Mouse (Mus musculus): ENCODE measurements around the gene Rpl27. TPM values are rescaled to one million over a fixed set of nuclear protein-coding genes. Genes with fewer than 3 reads are reported as not detected.
"Not testable (repeated sequence)": the region's sequence is repeated elsewhere in the genome, so short reads cannot be mapped to it uniquely, and the experiment has no call there.

Rpl27 gene
- total RNA-seq (2021), result 74.2 and 91.6 TPM in 2 replicates
- long read RNA-seq, transcript Rpl27-201 (5 exons, 614 nt), result major isoform, 63 of 88 reads
- long read RNA-seq, transcript Rpl27-202 (4 exons, 732 nt), result minor isoform, 15 of 88 reads
- long read RNA-seq, partial matches to known transcripts, result 2 of 88 reads
- long read RNA-seq, other reads (novel, unspliced or antisense), result 5 of 88 reads

DNA sequence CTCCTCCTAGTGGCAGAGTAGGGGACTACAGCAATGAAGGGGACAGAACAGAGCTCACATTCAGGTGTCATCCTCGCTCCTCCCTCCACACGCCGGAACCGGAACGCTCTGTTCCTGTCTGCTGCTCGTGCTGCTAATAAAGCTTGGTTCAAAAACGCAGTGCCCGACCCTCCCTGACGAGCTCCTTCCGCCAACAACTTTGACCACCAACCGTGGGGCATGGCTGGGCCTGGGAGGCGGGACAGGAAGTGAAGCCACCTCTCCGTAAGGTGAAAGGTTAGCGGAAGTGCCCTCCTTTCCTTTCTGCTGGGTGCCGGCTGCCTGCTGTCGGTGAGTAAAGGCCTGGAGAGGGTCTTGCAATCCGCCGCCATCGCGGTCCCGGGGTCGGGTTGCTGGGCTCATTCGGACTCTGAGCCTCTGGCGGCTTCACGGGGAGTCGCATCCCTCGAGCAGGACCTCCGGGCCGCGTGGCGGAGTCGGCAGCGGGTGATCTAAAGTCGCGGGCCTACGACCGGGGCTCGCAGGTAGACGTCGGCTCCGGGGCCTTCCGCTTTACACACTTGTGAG, at the start of gene Rpl27:
Rpl27 (plus strand) TSS at position 172 of the 567 bp plus-strand sequence.
- DNase-seq, result peak; percentile 92

DNA sequence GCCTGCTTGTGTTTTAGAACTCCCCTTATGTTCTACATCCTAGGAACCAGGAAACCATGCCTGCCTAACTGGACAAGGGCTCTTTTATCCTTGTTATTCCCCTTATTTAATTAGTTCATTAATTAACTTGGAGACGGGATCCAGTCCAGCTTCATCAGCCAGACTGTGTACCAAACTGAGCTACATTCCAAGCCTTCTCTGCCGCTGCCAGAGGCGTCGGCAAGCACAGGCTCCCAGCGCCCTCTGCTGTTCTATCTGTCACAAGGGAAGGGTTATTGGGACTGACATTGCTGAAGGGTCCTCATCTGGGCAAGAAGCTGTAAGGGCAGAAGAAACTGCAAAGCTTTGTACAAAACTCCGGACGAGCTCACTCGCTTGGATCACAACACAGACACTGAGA, 47.0 kb upstream of the Rpl27 start:
- DNase-seq, result peak; percentile 73

DNA sequence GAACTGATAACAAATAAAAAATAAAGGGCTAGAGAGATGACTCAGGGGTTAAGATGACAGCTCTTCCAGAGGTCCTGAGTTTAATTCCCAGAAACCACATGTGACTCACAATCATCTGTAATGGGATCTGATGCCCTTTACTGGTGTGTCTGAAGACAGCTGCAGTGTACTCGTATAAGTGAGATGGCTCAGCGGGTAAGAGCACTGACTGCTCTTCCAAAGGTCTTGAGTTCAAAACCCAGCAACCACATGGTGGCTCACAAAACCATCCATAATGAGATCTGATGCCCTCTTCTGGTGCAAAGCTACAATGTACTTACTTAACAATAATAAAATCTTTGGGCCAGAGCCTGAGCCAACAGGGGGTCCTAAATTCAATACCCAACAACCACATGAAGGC, 26.8 kb upstream of the Rpl27 start:
- DNase-seq, result no peak

DNA sequence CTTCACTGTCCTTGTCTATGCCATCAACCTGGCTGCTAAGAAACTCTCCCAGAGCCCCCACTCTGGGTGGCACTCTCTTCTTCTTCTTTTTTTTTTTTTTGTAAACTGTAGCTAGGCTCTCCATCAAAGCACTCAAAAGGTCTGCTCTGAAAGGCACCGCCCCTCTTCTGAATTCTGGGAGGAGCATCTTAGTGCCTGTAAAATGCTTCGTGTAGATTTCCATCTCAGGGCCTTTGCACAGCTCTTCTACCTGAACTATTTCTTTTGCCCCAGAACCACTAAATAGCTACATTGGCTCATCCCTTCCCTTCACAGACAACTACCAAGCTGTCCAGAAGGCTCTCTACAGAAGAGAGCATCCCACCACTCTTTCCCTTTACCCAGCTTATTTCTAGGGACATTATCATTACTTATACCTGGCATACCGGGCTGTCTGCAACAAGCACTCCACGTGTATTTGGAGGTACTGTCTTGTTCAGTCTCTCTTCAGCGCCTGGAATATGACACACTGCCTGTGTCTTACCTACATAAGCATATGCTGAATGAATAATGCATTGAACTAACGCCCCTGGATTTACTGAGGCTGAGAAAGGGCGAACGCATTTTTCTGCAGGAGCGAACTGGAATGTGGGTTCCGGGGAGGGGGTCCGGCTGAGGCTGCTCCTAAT, 25.5 kb upstream of the Rpl27 start:
- DNase-seq, result no peak

DNA sequence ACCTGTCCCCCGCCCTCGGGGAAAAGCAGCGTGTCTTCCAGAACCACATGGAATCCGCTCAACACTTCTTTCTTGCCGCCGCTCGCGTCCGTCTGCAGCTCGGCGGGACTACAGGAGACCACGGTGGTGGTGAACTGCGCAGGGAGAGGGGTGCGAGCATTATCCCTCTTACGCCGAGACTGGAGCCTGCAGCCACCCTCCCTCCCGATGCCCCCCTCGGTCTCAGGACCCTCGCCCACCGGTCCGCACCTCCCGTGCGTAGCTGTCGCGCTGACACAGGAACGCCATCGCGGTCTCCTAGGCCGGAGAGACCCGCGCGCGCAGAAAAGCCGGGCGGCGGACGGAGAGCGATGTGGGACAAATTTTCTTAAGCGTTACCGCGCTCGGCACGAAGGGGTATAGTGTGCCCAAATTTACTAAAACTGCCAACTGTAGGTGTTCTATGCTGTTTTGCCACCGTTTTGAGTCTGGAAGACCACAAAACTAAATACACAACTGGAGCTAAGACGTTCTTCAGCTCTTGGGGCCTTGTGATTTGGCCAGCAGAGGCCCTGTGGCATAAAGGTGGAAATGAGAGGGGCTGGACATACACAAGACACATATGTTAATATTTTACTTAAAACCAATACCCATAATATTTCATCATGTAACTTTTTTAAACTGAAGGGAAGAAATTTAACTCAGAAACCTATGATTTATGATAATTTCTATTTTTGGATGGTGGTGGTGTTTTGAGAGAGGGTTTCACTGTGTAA, 24.8 kb upstream of the Rpl27 start, which contains the start of gene Aarsd1:
Aarsd1 (minus strand) TSS at position 515 of the 755 bp plus-strand sequence.
- peak; percentile 90 for DNase-seq

DNA sequence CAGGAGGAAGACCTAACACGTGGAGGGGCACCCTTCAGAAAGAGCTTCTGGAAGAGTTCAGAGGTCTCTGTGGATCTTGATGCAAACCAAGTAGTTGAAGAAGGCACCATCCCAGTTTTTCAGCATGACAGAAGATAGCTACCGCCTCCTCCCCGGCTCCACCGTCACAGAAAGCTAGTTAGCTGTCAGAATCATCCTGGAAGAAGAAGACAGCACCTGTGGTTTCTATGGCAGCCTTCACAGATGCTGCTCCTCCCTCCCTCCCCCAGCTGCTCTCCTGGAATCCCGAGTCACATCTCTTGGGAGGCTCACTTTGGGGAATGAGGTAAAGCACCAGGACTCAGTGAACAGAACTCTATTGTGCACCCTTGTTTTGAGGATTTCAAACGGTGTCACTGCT, 23.1 kb upstream of the Rpl27 start:
- no peak for DNase-seq

DNA sequence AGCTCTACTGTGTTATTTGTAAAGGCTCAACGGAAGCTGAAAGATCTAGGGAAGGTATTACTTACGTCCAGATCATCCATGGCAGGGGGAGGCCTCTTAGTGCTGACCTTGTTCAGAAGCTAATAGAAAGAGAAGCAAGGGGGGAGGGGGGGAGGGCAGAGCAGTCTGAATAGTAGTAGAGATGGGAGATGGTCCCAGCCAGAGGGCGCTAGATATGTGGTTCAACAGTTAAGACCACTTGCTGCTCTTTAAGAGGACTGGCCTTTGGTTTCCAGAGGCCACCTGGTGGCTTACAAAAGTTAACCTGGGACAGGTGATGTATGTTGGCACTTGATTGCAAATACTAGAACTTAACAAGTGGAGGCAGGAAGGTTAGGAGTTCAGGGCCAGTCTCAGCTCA, 22.5 kb upstream of the Rpl27 start:
- DNase-seq, result no peak

DNA sequence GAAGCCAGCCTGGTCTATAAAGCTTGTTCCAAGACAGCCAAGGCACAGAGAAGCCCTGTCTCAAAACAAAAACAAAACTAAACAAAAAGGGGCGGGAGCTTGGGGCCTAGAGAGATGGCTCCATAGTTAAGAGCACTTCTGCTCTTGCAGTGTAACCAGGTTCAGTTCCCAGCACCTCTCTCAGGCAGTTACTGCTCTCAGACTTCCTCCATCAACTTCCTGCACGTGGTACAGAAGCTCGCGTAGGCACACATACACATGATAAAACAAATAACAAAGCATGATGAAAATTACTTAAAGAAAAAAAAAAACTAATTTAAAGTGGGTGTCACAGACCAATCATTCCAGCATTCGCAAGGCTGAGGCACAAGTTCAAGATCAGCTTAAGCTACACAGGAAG, 21.9 kb upstream of the Rpl27 start:
- DNase-seq, result no peak

DNA sequence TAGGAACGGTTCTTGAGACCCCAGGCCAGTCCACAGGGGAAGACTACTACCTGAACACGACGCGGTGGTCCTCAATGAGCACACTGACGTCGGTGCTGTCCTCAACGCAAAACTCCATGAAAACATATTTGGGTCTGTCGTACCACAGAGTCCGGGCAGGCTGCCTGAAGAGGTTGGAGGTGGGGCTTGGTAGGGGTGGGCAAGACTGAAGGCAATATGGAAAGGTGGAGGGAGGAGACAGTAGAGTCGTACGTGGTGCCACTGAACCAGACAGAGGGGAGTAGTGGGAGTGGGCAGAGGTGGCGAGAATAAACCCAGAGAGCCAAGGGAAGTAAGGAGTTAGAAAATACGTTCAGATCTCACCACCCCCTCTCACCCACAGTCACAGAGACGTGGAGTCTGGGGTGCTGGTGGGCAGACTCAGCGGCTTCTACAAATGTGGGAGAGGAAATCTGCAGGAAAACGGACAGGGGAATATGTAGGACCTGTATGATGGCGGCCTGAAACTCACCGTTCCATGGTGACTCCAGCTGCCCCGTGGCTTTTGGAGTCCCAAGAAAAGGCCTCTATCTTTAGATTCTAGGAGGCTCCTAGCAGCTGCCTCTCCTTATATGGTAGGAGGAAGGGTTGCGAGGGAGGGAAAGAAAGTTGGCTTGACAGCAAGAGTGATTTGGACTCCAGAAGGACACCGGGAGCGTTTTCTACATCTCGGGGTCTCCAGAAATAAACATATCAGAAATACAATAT, 17.8 kb upstream of the Rpl27 start, which contains the start of gene Gm27029:
Gm27029 (minus strand) TSS at position 692 of the 747 bp plus-strand sequence.
- no peak for DNase-seq

DNA sequence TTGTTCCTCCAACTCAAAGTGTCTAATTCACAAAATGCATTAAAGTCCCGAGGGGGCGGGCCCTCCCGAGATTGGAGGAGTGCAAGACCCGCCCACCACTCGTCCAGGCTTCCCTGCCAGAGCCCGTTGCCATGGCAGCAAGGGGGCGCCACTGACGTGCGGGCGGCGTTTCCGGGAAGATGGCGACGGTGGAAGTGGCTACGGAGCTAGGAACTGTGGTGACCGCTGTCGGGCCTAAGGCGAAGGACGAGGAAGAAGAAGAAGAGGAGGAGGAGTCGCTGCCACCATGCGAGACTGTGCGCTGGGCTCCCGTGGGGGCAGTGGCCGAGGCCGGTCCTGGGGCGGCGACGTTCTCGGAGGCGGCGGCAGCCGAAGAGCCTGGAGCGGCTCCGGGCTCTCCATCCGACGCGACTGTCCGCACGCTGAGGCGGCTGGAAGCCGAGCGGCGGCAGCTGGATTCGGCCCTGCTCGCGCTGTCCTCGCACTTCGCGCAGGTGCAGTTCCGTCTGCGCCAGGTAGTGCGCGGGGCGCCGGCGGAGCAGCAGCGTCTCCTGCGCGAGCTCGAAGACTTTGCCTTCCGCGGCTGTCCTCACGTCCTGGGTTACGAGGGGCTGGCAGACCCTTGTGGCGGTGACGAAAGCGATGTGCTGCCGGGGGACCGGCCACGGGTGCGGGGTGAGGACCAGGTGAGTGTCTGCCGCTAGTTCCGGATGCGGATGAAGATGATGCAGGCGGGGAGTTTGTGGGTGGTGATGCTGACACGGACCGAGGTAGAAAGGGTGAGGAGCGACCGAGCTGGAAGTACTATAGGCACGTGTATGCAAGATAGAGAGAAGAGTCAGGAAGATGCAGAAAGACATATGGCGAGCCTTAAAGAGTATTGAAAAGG, 16.9 kb upstream of the Rpl27 start, which contains the start of the genes Rundc1 and Ptges3l:
Rundc1 (plus strand) TSS at position 161 of the 889 bp plus-strand sequence.
Ptges3l (minus strand) TSS at position 409 of the 889 bp plus-strand sequence.
- DNase-seq, result peak; percentile 99

DNA sequence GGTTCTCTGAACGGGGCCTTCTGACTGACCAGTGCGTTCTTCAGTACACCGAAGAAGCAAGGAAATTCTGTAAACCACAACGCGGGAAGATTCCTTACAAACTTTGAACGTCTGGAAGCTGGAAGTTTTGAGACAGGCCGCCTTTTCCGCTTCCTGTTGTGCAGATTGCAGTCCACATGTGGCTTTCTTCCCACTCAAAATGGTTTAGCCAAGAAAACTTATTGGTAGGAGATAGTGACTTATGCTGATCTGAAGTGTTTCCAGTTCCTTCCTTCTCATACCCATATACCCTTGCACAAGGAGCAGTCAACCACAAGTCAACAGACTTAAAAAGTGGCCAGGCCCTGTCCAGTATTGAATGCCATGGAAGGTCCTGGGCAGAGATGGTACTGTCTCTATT, 15.9 kb upstream of the Rpl27 start:
- no peak for DNase-seq

DNA sequence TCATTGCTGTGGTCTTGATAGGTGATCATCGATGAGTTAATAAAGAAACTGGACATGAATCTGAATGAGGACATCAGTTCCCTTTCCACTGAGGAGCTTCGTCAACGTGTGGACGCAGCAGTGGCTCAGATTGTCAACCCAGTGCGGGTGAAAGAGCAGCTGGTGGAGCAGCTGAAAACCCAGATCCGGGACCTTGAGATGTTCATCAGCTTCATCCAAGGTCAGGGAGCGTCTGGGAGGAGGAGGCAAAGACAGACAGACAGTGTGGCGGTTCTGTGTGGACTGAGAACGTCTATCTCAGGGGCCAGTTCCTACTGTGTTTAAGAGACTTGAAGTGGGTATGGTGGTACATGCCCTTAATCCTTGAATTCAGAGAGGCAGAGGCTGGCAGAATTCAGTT, 10.8 kb upstream of the Rpl27 start:
- DNase-seq, result no peak

DNA sequence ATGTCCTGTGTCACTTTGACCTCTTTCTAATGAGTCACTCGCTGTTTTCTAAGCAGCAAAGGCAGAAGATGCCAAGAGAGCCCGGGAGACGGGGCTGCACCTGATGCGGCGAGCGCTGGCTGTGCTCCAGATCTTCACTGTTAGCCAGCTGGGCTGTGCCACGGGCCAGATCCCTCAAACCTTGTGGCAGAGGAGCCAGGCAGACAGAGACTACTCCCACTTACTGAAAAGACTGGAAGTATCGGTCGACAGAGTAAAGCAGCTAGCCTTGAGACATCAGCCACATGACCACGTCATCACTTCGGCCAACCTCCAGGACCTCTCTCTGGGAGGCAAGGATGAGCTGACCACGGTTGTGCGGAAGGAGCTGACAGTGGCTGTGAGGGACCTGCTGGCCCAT, 8.7 kb upstream of the Rpl27 start:
- no peak for DNase-seq

DNA sequence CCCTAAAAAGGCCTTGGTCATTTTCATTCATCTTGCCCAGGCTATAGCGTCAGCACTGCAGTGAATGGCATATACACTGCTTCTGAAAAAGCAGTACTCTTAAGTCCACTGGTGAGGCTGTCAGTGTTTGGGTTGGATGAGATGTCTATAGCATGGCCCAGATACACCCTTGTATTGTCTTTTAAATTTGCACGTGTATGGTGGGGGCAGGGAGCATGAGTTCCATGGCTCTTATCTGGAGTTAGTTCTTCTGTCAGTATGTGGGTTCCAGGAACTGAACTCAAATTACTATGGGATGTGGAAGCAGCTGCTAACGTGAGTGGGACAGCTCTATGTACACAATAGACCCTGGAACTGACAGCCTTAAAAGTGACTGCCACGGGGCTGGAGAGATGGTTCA, 6.3 kb upstream of the Rpl27 start:
- DNase-seq, result no peak

DNA sequence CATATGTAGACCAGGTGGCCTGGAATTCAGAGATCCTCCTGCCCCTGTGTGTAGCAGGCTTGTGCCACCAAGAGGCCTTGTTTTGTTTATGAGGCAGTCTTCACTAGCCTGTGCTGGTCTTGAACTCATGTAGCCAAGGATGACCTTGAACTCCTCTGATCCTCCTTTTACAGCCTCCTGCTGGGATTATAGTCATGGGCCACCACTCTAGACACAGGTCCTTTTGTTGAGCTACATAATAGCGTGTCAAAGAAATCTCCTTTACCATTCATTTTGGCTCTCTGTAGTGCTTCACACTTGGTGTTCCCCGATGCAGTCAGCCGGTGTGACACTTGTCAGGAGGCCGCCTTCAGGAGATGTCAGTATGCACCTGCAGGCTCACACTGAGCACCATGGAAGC, 5.2 kb upstream of the Rpl27 start:
- no peak for DNase-seq

DNA sequence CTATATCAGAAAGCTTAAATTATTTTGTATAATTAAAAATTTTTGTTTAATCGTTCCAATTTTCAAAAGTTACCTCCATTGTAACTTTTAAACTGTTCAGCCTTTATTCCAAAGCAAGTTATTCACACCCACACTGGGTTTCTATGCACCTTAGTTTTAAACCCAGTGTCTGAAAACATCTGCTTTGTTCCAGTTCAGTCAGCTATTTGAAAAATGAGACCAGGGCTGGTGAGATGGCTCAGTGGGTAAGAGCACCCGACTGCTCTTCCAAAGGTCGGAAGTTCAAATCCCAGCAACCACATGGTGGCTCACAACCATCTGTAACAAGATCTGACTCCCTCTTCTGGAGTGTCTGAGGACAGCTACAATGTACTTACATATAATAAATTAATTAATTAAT, 4.1 kb upstream of the Rpl27 start:
- DNase-seq, result not testable (repeated sequence)

DNA sequence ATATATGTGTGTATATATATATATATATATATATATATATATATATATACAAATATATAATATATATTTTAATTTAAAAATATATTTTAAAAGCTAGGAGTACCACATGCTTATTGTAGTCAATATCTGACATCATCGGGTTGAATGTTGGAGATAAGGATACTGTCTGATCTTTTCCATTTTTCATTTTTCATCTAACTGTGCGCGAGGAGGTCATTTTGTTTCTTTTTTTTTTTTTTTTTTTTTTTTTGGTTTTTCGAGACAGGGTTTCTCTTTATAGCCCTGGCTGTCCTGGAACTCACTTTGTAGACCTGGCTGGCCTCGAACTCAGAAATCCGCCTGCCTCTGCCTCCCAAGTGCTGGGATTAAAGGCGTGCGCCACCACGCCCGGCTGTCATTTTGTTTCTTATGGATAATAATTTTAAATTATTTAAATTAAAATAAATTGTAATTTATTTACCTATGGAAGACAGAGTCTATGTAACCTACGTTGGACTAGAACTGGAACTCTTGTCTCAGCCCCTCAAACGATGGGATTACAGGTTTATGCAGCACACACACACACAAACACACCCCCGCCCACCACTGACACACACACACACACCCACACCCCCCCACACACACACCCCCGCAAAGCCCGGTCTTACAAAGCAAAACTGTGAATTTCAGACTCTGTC, 510 bp upstream of the Rpl27 start:
- DNase-seq, result not testable (repeated sequence)

DNA sequence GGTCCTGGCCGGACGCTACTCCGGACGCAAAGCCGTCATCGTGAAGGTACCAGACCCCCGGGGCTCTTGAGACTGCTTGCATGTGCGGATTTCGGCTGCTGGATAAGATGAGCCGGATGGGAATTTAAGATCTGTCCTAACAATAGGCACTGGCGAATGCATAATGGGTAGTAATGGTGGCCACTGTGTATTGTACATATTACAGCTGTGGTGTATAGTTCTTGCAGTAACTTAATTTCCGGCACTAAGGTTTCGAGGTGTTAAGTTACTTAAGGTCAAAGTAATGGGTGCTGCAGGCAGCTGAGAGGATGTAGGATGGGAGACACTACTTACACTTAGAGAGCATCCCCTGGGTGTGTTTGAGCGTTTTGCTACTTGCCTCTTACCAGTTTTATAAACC, 662 bp downstream of the Rpl27 start:
- no peak for DNase-seq

DNA sequence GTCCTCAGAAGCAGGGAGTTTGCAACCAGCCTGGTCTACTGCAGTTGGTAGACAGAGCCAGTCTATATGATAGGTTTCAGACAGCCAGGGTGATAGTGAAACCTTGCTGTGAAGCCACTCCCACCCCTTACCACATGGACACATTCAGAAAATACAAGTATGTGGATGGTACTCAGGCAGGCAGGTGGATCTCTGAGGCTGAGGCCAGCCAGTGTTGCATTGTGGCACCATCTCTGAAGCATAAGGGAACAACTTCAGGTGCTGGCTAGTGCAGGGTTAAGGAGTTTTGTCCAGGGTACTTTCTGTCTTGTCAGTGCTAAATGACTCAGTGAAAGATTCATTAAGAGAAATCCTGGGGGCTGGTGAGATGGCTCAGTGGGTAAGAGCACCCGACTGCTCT, 4.2 kb downstream of the Rpl27 start:
- no peak for DNase-seq

DNA sequence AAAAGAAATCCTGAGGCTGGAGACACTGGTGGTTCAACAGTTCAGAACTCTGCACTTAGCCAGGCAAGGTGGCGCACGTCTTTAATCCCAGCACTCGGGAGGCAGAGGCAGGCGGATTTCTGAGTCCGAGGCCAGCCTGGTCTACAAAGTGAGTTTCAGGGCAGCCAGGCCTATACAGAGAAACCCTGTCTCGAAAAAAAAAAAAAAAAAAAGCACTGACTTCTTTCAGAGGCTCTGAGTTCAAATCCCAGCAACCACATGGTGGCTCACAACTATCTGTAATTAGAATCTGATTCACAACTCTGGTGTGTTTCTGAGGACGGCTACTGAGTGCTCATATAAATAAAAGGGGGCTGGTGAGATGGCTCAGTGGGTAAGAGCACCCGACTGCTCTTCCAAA, 4.8 kb downstream of the Rpl27 start:
- DNase-seq, result not testable (repeated sequence)
